Mouse (Mus musculus) layer of hippocampus, adult 18-20 months (tissue): ENCODE results near the gene Marf1. TPM values are rescaled to one million over a fixed set of nuclear protein-coding genes. Genes with fewer than 3 reads are reported as not detected.

Source experiments
- DNase-seq, 2 experiments: peaks; one replicate each; pipeline ENCODE4 v3.0.0; 2022; ENCODE audit warnings: low spot score in 2 of 2
- total RNA-seq, 2 experiments: library from RNA; stranded (reverse); gene quantifications; 2 replicates each; pipeline ENCODE4 v1.2.3; 2021

Marf1 gene
- total RNA-seq, 2 experiments from 2014 or later: 131 to 142 TPM

- DNase-seq: no peak
Observed at GRCm38 (mm10) chr16:14139106-14139505, 24.0 kb downstream of the Marf1 start.

- no peak for DNase-seq
Observed at GRCm38 (mm10) chr16:14137976-14138561, 25.1 kb downstream of the Marf1 start.

DNA sequence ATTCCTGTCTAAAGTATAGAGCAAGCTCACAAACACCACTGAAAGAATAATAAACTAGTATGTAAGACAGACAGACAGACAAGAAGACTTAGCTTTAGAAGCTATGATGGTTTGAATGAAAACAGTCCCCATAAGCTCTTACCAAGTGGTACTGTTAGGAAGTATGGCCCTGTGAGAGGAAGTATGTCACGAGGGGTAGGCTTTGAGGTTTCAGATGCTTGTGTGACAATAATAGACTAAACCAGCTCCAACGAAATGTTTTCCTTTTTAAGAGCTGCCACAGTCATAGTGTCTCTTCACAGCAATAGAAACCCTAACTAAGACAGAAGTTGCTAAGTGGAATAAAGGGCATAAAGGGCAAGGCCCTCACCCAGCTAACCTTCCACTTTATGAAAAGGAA lies 28.1 kb downstream of the Marf1 start:
- no peak for DNase-seq

GRCm38 (mm10) chr16:14131838-14132237 lies 31.3 kb downstream of the Marf1 start:
- no peak for DNase-seq

DNA sequence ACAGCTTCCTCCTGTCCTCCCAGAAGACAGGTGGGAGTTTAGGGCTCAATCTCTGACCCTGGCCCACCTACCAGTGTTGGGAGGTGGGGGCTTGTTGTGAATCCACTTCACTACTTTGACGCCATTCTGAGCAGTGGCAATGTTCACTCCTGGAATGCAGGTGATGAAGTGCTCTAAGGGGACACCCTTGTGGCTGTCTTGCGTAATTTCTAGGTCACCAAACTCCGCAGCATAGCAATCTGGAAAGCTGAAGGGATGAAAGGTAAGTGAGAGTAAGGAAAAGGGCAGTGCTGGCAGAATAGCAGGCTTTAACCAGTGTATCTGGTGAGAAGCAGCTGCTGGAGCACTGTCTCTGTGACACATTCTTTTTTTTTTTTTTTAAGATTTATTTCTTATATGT lies 31.8 kb downstream of the Marf1 start:
- DNase-seq: no peak

GRCm38 (mm10) chr16:14130796-14131195 lies 32.4 kb downstream of the Marf1 start:
- DNase-seq: no peak

DNA sequence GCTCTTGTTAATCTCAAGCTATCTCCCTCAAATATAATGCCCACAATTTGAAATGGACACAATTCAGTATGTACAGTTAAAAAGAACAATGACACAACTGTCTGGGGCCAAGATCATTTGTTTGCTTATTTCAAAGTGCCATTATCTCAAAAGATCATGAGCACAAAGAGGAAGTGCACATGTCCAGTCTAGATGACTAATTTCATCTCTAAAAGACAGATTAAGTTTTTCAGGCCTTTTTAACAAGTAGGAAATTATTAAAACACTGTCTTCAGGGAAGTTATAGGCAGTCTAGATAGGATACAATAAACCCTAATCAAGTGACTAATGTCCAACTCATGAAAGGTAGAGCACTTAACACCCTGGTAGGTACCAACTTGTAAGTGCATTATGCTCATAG lies 34.2 kb downstream of the Marf1 start:
- no peak for DNase-seq

DNA sequence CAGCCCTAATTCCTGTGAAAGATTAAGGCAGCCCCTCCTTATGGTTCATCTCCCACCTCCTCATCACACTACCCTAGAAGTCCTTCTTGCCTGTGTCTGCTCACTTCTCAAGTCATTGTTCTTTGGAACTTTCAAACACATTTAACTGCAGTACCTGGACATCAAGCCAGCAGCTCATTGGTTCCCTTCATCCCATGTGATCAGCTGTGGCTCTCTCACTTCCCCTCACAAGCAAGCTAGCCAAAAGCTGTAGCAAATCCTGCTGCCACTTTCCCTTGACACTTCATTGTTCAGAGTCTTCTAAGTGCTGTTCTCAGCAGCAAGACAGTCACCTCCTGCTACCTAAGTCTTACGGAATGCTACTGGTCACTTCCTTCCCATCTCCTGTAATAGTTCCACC lies 37.9 kb downstream of the Marf1 start:
- DNase-seq: no peak

- DNase-seq: no peak
Observed at GRCm38 (mm10) chr16:14124709-14125108, 38.4 kb downstream of the Marf1 start.

DNA sequence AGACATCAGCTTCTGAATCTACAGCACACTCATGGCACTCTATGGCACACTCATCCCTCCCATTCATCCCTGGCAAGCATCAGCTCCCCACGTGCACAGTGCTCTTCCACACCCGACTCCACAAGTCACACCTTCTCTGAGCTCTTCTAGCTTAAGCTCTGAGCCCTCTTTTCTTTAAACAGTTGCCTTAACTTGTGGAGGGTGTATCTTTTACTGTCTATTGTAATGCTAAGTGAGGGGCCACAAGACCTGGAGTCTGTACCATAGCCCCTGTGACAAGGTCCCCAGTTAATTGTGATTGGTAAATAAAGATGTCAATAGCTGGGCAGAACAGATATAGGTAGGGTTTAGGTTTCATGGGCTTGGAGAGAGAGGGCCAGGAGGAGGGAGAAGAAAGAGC lies 39.2 kb downstream of the Marf1 start:
- DNase-seq: no peak

- no peak for DNase-seq
Observed at GRCm38 (mm10) chr16:14122586-14122985, 40.6 kb downstream of the Marf1 start.

GRCm38 (mm10) chr16:14121563-14121962 lies 41.6 kb downstream of the Marf1 start:
- DNase-seq: no peak

DNA sequence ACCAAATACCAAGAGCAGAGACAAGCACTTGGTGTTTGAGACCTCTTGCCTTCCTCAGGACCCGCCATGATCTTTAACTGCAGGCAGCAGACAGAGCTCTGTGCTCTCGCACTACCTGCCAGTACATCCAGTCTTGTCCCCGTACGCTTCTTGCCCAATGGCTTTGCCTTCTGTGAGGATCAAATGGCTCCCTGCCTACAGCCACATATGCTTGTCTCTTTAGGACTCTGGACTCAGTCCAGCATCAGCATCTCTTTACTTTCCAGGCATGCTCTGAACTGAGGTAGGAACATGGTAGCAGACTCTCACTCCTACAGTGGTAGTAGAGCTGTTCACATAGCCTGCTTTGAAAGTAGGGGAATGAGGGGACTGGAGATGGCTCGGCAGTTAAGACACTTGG lies 42.2 kb downstream of the Marf1 start:
- DNase-seq: no peak

DNA sequence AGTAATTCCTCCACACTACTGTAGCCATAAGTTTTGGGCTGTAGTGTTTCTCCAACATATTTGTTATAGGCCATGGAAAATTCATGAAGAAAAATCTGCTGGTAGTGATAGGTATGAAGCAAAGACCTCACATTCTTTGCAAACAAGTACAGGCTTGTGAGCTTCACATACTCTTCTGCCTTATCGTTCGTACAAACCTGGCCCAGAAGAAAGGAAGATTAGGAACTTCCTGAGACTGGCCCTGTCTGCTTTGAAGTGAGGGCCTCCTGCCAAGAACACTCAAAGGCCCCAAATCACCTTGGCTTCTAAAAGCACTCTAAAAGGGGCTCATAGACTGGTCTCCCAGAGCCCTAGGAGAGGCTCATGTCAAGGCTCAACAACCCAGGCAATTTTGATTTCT lies 45.9 kb downstream of the Marf1 start:
- no peak for DNase-seq

DNA sequence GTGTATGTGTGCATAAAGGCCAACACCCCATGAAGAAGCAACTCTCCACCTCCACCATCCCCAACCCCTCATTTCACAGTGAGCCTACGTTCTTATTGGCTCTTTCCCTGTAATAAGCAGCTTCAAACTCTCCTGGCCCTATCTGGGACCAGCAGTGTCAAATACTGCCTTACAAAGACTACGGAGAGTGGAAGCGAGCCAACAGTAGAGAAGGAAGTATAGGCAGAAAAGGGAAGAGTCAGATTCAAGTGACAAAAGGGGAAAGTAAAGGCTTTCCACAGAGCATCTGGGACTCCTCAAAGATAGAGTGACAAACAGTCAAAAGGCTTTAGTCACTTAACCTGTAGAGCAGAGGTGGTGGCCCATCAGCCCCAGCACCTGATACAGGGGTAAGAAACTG lies 50.4 kb downstream of the Marf1 start:
- no peak for DNase-seq

DNA sequence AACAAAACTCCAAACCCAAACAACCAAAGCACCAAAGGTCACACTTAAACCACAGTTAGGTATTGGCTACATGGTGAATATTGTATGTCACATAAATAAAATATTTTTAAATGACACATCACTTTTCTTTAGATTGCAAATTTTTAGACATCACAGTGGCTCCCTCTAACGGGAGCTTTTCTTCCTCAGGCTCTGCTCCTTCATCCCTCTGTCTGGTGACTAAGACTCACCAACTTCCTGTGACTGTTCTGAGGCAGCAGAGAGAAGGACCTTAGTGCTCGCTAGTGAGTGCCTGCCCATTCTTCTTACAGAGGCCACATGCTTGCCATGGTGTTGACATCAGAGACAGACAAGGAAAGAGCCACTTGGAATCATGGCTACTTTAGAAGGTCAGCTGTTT lies 51.0 kb downstream of the Marf1 start:
- DNase-seq: peak in 1 of 2 experiments; percentile 28

DNA sequence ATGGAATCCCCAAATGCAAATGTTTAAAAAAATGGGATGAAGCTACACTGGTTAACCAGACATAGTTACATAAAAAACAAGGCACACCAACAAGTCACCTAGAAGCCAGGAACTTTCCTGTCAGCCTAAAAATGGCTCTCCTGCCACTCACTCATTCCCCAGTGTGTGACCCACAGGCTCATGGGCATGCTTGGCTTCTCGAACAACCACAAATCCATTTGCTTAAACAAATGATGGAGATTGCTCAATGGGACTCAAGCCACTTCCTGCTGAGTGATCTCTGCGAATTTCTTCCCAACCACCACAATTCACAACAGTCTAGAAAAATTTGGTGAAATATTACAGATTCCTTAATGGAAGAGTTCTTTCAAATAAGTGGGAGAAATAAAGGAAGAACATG lies 52.2 kb downstream of the Marf1 start:
- DNase-seq: no peak

GRCm38 (mm10) chr16:14109651-14110230 lies 53.4 kb downstream of the Marf1 start:
- DNase-seq: no peak

- DNase-seq: no peak
Observed at GRCm38 (mm10) chr16:14105891-14106290, 57.3 kb downstream of the Marf1 start.

DNA sequence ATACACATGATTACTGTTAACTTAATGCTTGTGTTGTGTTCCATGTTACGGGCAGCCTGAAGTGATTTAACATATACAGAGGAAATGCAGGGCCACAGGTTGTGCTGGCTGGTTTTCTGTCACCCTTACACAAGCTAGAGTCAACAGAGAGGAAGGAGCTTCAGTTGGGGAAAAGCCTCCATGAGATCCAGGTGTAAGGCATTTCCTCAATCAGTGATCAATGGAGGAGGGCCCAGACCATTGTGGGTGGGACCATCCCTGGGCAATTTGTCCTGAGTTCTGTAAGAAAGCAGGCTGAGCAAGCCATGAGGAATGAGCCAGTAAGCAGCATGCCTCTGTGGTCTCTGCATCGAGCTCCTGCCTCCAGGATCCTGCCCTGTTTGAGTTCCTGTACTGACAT lies 71.4 kb downstream of the Marf1 start:
- no peak for DNase-seq

GRCm38 (mm10) chr16:14089296-14089695 lies 73.9 kb downstream of the Marf1 start:
- no peak for DNase-seq

DNA sequence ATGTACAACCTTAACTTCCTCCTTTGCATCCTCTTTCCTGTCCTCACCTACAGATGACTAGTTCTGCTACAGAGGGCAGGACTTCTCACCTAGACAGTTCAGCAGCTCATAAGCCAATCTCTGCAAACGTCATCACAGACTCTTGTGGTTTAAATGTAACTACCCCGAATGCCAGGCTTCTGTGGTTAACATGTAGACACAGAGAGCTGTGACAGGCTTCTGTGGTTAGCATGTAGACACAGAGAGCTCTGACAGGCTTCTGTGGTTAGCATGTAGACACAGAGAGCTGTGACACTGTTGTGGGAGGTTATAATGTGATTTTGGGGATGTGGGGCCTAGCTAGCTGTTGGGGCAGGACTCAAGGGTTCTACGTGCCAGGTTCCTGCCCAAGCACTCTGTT lies 74.9 kb downstream of the Marf1 start:
- no peak for DNase-seq

- DNase-seq: no peak
Observed at GRCm38 (mm10) chr16:14082925-14083324, 80.2 kb downstream of the Marf1 start.
